Mouse (Mus musculus): ENCODE data around the gene 9330182L06Rik. TPM values are rescaled to one million over a fixed set of nuclear protein-coding genes. Genes with fewer than 3 reads are reported as not detected.

Gene 9330182L06Rik
- polyA plus RNA-seq (2012; rRNA removed): 0.16 and 0.25 TPM in 2 replicates

- peaks cover 9% of the 10 kb centered on the region; the same call in 1 of the 2 replicates for H3K27me3 ChIP-seq (ENCODE audit: control insufficient read depth, insufficient read depth, low read length)
- TF ChIP-seq CTCF (IDR thresholded peaks at IDR 0.05; ENCODE audit: extremely low read depth, insufficient read length, insufficient replicate concordance, low read depth, low read length) (no peak), POLR2A (IDR thresholded peaks at IDR 0.05; ENCODE audit: low read depth, low read length) (no peak)
- WGBS: 2% methylated on average over 47 of the region's 47 CpGs
- H3K36me3 ChIP-seq (ENCODE audit: control insufficient read depth, insufficient read depth, low read length): no peaks in the 10 kb centered on the region
- peaks cover 4% of the 10 kb centered on the region; the same call in 1 of the 2 replicates for H3K4me1 ChIP-seq (ENCODE audit: control insufficient read depth, insufficient read depth, insufficient read length, low read length)
- peak within 1 kb of the TSS; percentile 70 for H3K4me3 ChIP-seq (ENCODE audit: low read depth, low read length)
- no peak within 1 kb of the TSS for H3K27ac ChIP-seq (ENCODE audit: insufficient read depth, low read depth, low read length)
These were observed at the start of gene 9330182L06Rik for GRCm38 (mm10) chr5:9265586-9266279. 9330182L06Rik (plus strand) TSS chr5:9266118.

- TF ChIP-seq CTCF (IDR thresholded peaks at IDR 0.05; ENCODE audit: extremely low read depth, insufficient read length, insufficient replicate concordance, low read depth, low read length): no peak
- TF ChIP-seq POLR2A (IDR thresholded peaks at IDR 0.05; ENCODE audit: low read depth, low read length): no peak
- Histone ChIP-seq H3K36me3 (ENCODE audit: control insufficient read depth, insufficient read depth, low read length) (no peaks in the 10 kb centered on the region), H3K27me3 (ENCODE audit: control insufficient read depth, insufficient read depth, low read length) (no peaks in the 10 kb centered on the region), H3K4me3 (ENCODE audit: low read depth, low read length) (no peak overlapping the region), H3K27ac (ENCODE audit: insufficient read depth, low read depth, low read length) (no peak overlapping the region), H3K4me1 (ENCODE audit: control insufficient read depth, insufficient read depth, insufficient read length, low read length) (no peaks in the 10 kb centered on the region)
- WGBS: 69% methylated on average over 4 of the region's 4 CpGs
These were observed 38.4 kb upstream of the 9330182L06Rik start for GRCm38 (mm10) chr5:9227456-9228008.

GRCm38 (mm10) chr5:9264361-9264760 lies 1.6 kb upstream of the 9330182L06Rik start:
- 62% methylated on average over 4 of the region's 4 CpGs for WGBS
- peaks cover 4% of the 10 kb centered on the region; the same call in 1 of the 2 replicates for H3K4me1 ChIP-seq (ENCODE audit: control insufficient read depth, insufficient read depth, insufficient read length, low read length)

GRCm38 (mm10) chr5:9266280-9266923 lies 484 bp downstream of the 9330182L06Rik start:
- Histone ChIP-seq H3K36me3 (ENCODE audit: control insufficient read depth, insufficient read depth, low read length) (no peaks in the 10 kb centered on the region), H3K27me3 (ENCODE audit: control insufficient read depth, insufficient read depth, low read length) (peaks cover 9% of the 10 kb centered on the region; the same call in 1 of the 2 replicates), H3K4me3 (ENCODE audit: low read depth, low read length) (peak overlapping the region; percentile 70), H3K4me1 (ENCODE audit: control insufficient read depth, insufficient read depth, insufficient read length, low read length) (peaks cover 4% of the 10 kb centered on the region; the same call in 1 of the 2 replicates), H3K27ac (ENCODE audit: insufficient read depth, low read depth, low read length) (no peak overlapping the region)
- TF ChIP-seq POLR2A (IDR thresholded peaks at IDR 0.05; ENCODE audit: low read depth, low read length) (no peak), CTCF (IDR thresholded peaks at IDR 0.05; ENCODE audit: extremely low read depth, insufficient read length, insufficient replicate concordance, low read depth, low read length) (no peak)
- under 1% methylated on average over 30 of the region's 30 CpGs for WGBS

More at GRCm38 (mm10) chr5:9264361-9264760, 1.6 kb upstream of the 9330182L06Rik start:
- H3K4me3 ChIP-seq (ENCODE audit: low read depth, low read length): no peak overlapping the region
- H3K36me3 ChIP-seq (ENCODE audit: control insufficient read depth, insufficient read depth, low read length): no peaks in the 10 kb centered on the region
- H3K27me3 ChIP-seq (ENCODE audit: control insufficient read depth, insufficient read depth, low read length): peaks cover 9% of the 10 kb centered on the region; the same call in 1 of the 2 replicates
- H3K27ac ChIP-seq (ENCODE audit: insufficient read depth, low read depth, low read length): no peak overlapping the region
- TF ChIP-seq POLR2A (IDR thresholded peaks at IDR 0.05; ENCODE audit: low read depth, low read length): no peak
- TF ChIP-seq CTCF (IDR thresholded peaks at IDR 0.05; ENCODE audit: extremely low read depth, insufficient read length, insufficient replicate concordance, low read depth, low read length): no peak

GRCm38 (mm10) chr5:9269666-9270065 lies 3.7 kb downstream of the 9330182L06Rik start:
- Histone ChIP-seq H3K27ac (ENCODE audit: insufficient read depth, low read depth, low read length) (no peak overlapping the region), H3K4me3 (ENCODE audit: low read depth, low read length) (no peak overlapping the region), H3K36me3 (ENCODE audit: control insufficient read depth, insufficient read depth, low read length) (no peaks in the 10 kb centered on the region), H3K27me3 (ENCODE audit: control insufficient read depth, insufficient read depth, low read length) (peaks cover 9% of the 10 kb centered on the region; the same call in 1 of the 2 replicates), H3K4me1 (ENCODE audit: control insufficient read depth, insufficient read depth, insufficient read length, low read length) (peaks cover 4% of the 10 kb centered on the region; the same call in 1 of the 2 replicates)
- TF ChIP-seq CTCF (IDR thresholded peaks at IDR 0.05; ENCODE audit: extremely low read depth, insufficient read length, insufficient replicate concordance, low read depth, low read length) (no peak), POLR2A (IDR thresholded peaks at IDR 0.05; ENCODE audit: low read depth, low read length) (no peak)
- WGBS: 83% methylated on average over 3 of the region's 3 CpGs

GRCm38 (mm10) chr5:9272976-9273375 lies 7.1 kb downstream of the 9330182L06Rik start:
- TF ChIP-seq POLR2A (IDR thresholded peaks at IDR 0.05; ENCODE audit: low read depth, low read length) (no peak), CTCF (IDR thresholded peaks at IDR 0.05; ENCODE audit: extremely low read depth, insufficient read length, insufficient replicate concordance, low read depth, low read length) (no peak)

More at GRCm38 (mm10) chr5:9272976-9273375, 7.1 kb downstream of the 9330182L06Rik start:
- 53% methylated on average over 3 of the region's 3 CpGs for WGBS
- no peaks in the 10 kb centered on the region for H3K36me3 ChIP-seq (ENCODE audit: control insufficient read depth, insufficient read depth, low read length)
- H3K4me1 ChIP-seq (ENCODE audit: control insufficient read depth, insufficient read depth, insufficient read length, low read length): no peaks in the 10 kb centered on the region
- H3K27ac ChIP-seq (ENCODE audit: insufficient read depth, low read depth, low read length): no peak overlapping the region
- no peak overlapping the region for H3K4me3 ChIP-seq (ENCODE audit: low read depth, low read length)
- H3K27me3 ChIP-seq (ENCODE audit: control insufficient read depth, insufficient read depth, low read length): no peaks in the 10 kb centered on the region
